Mouse (Mus musculus): Measurements from ENCODE around the gene Cdc42se2.

Gene Cdc42se2

DNA sequence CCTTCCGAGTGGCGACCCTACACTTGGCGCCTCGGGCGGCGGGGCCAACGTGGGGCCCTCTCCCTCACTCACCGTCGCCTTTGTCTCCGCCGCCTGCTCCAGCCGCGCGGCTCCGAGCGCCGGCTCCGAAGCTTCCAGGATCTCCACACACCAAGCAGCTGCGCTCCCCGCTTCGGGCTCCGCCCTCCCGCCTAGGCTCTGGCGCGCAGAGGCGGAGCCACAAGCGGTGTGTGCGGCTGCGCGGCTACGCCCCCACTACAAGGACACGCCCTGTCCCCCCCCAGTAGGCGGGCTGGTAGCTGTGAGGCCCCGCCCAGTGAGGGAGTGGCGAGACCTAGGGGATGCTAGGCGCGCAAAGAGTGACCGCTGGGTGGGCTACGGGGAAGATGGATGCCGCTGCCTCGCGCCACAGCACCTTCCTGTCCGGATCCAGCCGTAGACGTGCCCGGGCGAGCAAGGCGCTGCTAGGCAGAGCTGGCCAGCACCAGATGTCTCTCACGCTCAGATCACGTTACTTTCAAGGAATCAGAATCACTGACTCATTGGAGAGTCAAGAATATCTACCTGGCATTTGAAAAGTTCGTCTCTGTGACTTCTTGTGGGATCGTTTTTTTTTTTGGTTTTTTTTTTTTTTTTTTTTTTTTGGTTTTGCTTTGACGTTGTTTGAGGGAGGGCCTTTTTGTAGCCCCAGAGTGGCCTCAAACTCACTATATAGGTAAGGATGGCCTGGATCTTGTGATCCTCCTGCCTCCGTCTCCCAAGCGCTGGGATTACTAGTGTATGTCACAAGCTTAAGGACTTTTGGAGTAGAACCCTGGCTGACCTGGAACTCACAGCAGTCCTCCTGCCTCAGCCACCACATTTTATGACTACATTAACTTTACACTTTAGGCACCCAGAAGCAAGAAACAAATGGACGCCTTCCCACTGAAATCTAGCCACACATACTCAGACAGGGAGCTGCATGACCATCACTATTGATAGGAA, at the start of gene Cdc42se2:
Gene Cdc42se2, minus strand, starts transcription at position 188 of the 987 bp plus-strand sequence.
- DNase-seq (ENCODE audit: low read depth, low spot score), result peak; percentile 93

DNA sequence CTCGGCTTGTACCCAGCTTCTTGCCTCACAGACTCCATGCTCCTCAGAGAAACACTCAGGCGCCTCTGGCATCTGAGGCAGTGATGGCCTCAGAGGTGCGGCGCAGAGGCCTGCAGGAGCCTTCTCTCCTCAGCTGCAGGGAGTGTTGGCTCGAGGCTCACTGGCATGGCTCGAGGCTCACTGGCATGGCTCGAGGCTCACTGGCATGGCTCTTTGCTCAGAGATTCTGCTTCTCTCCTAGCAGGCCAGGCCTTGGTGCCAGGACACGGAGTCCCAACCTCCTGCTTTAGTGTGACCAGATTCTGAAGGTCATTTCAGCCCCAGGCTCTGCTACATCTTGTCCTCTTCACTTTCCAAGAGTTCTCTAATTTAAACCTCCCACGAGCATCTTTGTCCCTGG, 48.6 kb upstream of the Cdc42se2 start:
- no peak for DNase-seq (ENCODE audit: low read depth, low spot score)

- no peak for DNase-seq (ENCODE audit: low read depth, low spot score)
These were observed 47.1 kb upstream of the Cdc42se2 start for GRCm38 (mm10) chr11:54834596-54834995.

DNA sequence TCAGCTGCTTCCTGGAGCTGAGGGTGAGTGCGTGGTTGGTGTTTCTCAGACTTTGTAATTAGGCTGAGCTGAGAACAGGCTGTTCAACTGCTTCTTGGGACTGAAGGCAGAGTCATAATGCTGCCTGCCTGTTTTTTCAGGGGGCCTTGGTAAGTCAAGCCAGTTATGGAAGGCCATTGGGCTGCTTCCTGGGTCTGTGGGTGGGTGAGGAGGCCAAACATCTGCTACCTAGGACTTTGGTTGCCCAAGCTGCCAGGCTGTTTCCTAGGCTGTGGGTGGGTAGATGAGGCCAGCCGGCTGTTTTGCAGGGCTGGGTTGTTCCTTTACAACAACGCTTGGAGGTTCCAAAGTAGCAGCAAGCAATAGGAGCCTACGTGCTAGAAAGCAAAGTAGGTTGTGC, 46.4 kb upstream of the Cdc42se2 start:
- no peak for DNase-seq (ENCODE audit: low read depth, low spot score)

GRCm38 (mm10) chr11:54826819-54827218, 39.3 kb upstream of the Cdc42se2 start:
- no peak for DNase-seq (ENCODE audit: low read depth, low spot score)

- no peak for DNase-seq (ENCODE audit: low read depth, low spot score)
These were observed 38.3 kb upstream of the Cdc42se2 start for GRCm38 (mm10) chr11:54825774-54826173.

- no peak for DNase-seq (ENCODE audit: low read depth, low spot score)
These were observed 36.0 kb upstream of the Cdc42se2 start for GRCm38 (mm10) chr11:54823467-54823866.

DNA sequence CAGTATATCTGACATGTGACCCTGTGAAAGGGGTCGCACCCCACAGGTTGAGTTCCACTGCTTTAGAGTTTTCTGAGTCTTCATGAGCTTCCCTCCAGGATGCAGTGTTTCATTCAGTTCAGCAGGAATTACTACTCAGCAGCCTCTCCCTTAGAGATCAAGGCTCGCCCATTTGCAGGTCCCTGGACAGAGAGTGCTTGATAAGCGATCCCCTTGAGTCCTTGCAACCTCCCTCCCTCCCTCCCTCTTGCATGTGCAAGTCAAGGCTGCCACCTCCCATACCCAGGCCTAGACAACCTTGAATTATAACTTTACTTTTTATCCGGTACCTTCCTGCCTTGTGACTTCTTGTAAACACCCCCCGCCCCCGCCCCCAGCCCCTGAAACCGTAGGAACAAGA, 32.0 kb upstream of the Cdc42se2 start:
- DNase-seq (ENCODE audit: low read depth, low spot score), result no peak

GRCm38 (mm10) chr11:54817449-54817848, 30.0 kb upstream of the Cdc42se2 start:
- no peak for DNase-seq (ENCODE audit: low read depth, low spot score)

GRCm38 (mm10) chr11:54815659-54816058, 28.2 kb upstream of the Cdc42se2 start:
- DNase-seq (ENCODE audit: low read depth, low spot score), result no peak

DNA sequence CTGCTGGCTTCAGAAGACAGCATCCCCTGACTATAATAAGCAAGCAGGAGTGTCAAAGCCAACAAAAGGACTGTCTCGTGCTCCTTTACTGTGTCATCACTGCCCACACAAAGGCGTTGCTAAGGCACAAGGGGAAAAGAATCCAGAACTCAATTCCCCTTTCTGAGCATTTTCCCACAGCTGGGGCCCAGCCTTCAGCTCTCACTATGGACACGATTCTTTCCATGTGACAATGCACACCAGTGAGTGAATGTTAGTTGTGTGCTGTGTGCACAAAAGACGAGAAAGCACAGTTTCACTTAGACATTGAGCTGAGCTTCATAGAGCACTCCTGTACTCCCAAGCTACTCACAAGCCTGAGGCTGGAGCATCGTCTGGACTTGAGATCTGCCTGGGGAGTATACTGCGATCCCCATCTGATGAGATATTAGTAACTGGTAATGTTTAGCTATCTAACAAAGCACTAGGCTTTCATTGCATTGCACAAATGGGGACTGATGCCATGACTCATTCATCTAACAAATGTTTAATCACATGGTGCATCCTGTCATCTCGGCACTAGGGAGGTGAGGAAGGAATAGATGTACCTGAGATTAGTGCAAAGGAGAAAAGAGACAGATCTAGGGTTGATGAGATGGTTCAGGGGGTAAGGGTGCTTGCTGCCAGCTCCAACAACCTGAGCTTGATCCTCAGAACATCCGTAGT, 25.5 kb upstream of the Cdc42se2 start:
- peak; percentile 12 for DNase-seq (ENCODE audit: low read depth, low spot score)

- DNase-seq (ENCODE audit: low read depth, low spot score), result no peak
These were observed 24.8 kb upstream of the Cdc42se2 start for GRCm38 (mm10) chr11:54812314-54812713.

GRCm38 (mm10) chr11:54811054-54811453, 23.6 kb upstream of the Cdc42se2 start:
- DNase-seq (ENCODE audit: low read depth, low spot score), result no peak

GRCm38 (mm10) chr11:54809582-54809981, 22.1 kb upstream of the Cdc42se2 start:
- DNase-seq (ENCODE audit: low read depth, low spot score), result no peak

DNA sequence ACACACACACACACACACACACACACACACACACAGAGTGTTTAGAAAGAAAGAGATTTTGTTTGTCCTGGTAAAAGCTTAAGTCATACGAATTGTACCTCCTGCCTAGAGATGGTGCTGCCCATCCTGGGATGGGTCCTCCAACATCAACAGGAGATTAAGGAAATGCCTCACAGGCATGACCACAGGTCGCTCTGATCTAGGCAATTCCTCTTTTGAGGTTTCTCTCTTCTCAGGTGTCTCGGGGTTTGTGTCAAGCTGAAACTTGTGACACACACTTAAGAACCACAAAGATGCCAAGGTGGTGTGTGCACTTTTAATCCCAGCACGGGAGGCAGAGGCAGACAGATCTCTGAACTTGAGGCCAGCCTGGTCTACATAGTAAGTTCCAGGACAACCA, 20.7 kb upstream of the Cdc42se2 start:
- no peak for DNase-seq (ENCODE audit: low read depth, low spot score)

DNA sequence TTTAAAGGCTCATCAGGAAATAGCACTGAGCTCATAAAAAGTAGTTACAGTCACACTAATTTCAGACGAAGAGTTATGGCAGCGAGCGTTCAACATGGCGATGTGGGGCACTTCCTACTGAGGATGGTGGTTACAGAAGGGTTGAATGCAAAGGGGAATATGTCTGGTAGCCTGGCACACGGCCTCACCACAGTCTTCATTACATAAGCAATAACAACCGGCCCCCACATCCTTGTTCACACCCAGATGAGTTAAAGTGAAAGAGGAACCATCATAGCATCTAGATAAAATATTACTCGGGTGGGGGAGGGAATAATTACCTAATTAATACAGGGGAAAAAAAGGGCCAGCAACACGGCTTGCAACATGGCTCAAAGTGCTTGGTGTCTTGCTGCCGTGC, 20.2 kb upstream of the Cdc42se2 start:
- no peak for DNase-seq (ENCODE audit: low read depth, low spot score)

DNA sequence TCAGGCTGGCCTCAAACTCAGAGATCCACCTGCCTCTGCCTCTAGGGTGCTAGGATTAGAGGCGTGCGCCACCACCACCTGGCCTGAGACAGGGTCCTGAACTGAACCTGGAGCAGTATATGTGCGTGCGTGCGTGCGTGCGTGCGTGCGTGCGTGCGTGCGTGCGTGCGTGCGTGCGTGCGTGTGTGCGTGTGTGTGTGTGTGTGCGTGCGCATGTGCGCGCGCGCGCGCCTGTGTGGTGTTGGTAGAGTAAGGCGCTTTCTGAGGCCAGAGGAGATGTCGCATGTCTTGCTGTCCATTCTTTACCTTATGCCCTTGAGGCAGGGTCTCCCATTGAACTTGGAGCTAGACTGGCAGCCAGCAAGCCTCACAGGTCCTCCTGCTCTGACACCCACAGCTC, 19.4 kb upstream of the Cdc42se2 start:
- DNase-seq (ENCODE audit: low read depth, low spot score), result no peak

GRCm38 (mm10) chr11:54805196-54805595, 17.7 kb upstream of the Cdc42se2 start:
- DNase-seq (ENCODE audit: low read depth, low spot score), result no peak

DNA sequence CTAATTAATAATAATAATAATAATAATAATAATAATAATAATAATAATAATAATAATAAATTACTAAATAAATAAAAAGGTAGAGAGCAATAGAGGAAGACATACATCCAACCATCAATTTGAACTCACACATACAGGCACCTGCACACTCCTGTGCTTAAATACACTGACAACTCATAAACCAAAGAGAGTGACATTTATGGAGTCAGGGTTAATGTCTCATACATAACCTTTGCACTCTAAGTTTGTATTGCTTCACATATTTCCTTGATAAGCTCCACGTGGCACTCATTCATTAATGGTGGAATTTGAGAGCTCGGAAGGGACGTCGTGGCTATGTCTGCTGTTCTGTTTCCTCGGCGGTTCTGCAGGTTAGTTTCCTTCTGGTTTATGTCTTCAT, 15.1 kb upstream of the Cdc42se2 start:
- no peak for DNase-seq (ENCODE audit: low read depth, low spot score)

DNA sequence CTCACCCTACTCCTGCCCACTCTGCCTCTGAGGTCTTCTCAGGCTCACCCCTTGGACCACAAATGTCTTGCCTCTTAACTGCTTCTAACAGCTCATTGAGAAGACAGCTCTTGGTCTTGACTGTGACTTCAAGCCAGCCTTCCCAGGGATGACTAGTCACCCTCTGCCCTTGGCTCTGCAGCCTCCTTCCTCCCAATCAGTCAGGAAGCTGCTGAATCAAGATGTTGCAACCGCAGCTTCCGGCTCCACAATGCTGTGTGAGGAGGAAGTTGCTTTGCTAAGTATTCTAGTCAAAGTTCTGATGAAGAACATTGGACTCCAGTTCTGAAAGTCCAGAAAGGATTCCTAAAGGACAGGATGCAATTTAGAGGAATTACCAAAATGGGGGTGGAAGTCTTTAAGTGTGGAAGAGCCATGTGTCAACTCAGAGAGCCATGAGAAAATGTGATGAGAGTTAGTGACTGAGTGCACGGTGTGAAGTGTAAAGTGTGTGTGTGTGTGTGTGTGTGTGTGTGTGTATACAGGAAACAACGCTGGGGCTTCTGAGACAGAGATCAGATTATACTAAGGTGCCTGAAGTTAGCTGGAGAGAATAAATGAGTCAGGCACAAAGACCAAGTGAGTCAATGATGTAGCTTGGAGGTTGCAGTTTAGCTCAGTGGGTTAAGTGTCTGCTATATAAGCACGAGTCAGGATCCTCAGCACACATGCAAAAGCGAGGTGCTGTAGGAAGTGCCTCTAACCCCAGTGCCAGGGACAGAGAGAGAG, 14.5 kb upstream of the Cdc42se2 start:
- DNase-seq (ENCODE audit: low read depth, low spot score), result no peak

DNA sequence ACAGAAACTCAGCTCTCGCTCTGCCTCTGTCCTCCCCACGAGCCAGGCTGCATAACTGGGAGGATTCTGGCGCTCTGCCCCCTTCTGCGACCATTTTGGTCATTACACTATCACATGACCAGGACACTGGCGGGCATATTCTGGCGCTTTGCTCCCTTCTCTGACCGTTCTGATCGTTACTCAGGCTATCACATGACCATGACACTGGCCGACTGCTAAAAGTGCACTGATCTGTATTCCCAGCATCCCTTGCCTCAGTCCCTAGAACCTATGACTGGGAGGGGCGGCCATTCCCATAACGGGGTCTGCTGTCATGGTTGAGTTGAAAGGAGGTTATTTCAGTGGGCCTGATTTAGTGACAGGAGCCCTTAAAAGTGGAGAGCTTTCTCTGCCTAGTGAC, 9.1 kb upstream of the Cdc42se2 start:
- no peak for DNase-seq (ENCODE audit: low read depth, low spot score)

GRCm38 (mm10) chr11:54794678-54795077, 7.2 kb upstream of the Cdc42se2 start:
- DNase-seq (ENCODE audit: low read depth, low spot score), result no peak

All from brain, embryonic 18.5 days (tissue).